ENCODE assay signal across 13 mouse cellular contexts in genomic region chr6:146113085-146113484, GRCm38 (mm10).
DNase-seq lines count a peak whose midpoint lies in the region; ATAC-seq lines count a peak whose summit lies in the region.
"Had no signal": no experiment of that assay in that cellular context is flagged by ENCODE, and none has a peak within 500 bp of the region (broad histone marks: within the 10 kb centered on the region; RNA-seq: fewer than 3 reads in every experiment).

No protein-coding gene starts in this region.

- peak; percentile 91 for DNase-seq in heart, adult 11 months
- peak; percentile 25 for DNase-seq in 3134 (ENCODE audit: extremely low read depth, insufficient read length, low spot score)
- no peak for DNase-seq in embryonic facial prominence, embryonic 10.5 days (ENCODE audit: low spot score)
- DNase-seq in lung, postnatal 36 days: peak; percentile 61
- DNase-seq in gastrocnemius, postnatal 25 days: no peak
- DNase-seq in gastrocnemius, adult 18-20 months (ENCODE audit: low spot score): no peak
- no peak for DNase-seq in left cerebral cortex, adult 11 months (ENCODE audit: low spot score)
- DNase-seq: cerebellum, postnatal 14 days; heart, postnatal 14 days; thymus, postnatal 14 days had no signal

- H3K4me2 ChIP-seq in heart, embryonic 11.5 days: no peak overlapping the region
- H3K4me2 ChIP-seq: liver, embryonic 11.5 days had no signal

- H3K27ac ChIP-seq in heart, embryonic 11.5 days (ENCODE audit: low read depth, low read length): no peak overlapping the region
- H3K27ac ChIP-seq in embryonic facial prominence, embryonic 10.5 days (replicated peaks): 0 out of 2 replicates have a peak overlapping the region, but pooled peaks have one; percentile 74
- H3K27ac ChIP-seq: kidney, postnatal 0 days had no signal

- H3K9me3 ChIP-seq in heart, embryonic 11.5 days (replicated peaks; ENCODE audit: control insufficient read depth, low read length): no peaks in the 10 kb centered on the region
- no peaks in the 10 kb centered on the region for H3K9me3 ChIP-seq in embryonic facial prominence, embryonic 10.5 days

- H3K36me3 ChIP-seq in heart, embryonic 11.5 days (ENCODE audit: control insufficient read depth, insufficient read depth, low read length): no peaks in the 10 kb centered on the region
- no peaks in the 10 kb centered on the region for H3K36me3 ChIP-seq in embryonic facial prominence, embryonic 10.5 days (replicated peaks)

- H3K4me1 ChIP-seq in heart, embryonic 11.5 days (ENCODE audit: control insufficient read depth, insufficient read depth, low read length): 0 out of 2 replicates have a peak, but pooled peaks cover 2% of the 10 kb centered on the region
- H3K4me1 ChIP-seq in embryonic facial prominence, embryonic 10.5 days: peaks cover 52% of the 10 kb centered on the region

- WGBS in heart, embryonic 11.5 days (ENCODE audit: insufficient replicate concordance): 91% methylated on average over 4 of the region's 4 CpGs
- 92% methylated on average over 4 of the region's 4 CpGs for WGBS in embryonic facial prominence, embryonic 10.5 days

- no peak for ATAC-seq in heart, embryonic 11.5 days (replicated peaks; ENCODE audit: insufficient number of reproducible peaks, low FRiP score, low TSS enrichment)

- H3K9ac ChIP-seq in heart, embryonic 11.5 days (ENCODE audit: low read depth, low read length): no peak overlapping the region

- no peak overlapping the region for H3K4me3 ChIP-seq in heart, embryonic 11.5 days (ENCODE audit: low read depth, low read length)
- H3K4me3 ChIP-seq in embryonic facial prominence, embryonic 10.5 days: no peak overlapping the region

- H3K27me3 ChIP-seq in heart, embryonic 11.5 days (ENCODE audit: control insufficient read depth, insufficient read depth, low read length): no peaks in the 10 kb centered on the region
- H3K27me3 ChIP-seq in embryonic facial prominence, embryonic 10.5 days (replicated peaks; ENCODE audit: low read depth, poor library complexity, severe bottlenecking): peaks cover 3% of the 10 kb centered on the region; the same call in 1 of the 2 replicates

Comparison
In these comparisons a context has a peak if more than half of its experiments do, and no peak if none do; other contexts are left out.
1. DNase-seq: peak in heart, adult 11 months (single experiment), 3134 (single experiment) and lung, postnatal 36 days (single experiment); none in embryonic facial prominence, embryonic 10.5 days (single experiment), gastrocnemius, postnatal 25 days (single experiment), gastrocnemius, adult 18-20 months (single experiment) and left cerebral cortex, adult 11 months (single experiment).